Mouse (Mus musculus) limb, embryonic 11.5 days (tissue): ENCODE measurements at regions not wholly inside any gene's neighbourhood (a gene's known extent, or its start where the extent isn't known, plus 50 kb on each side); places are given as distances from the start of the nearest gene placed in this dataset.

Experiments
- ATAC-seq: fragments of 200-750 bp; cut with Nextera tagmentation; 2 replicates; pipeline ENCODE4 v1.8.0; 2017; ENCODE audit warnings: low read depth; ENCODE audit not compliant: insufficient number of reproducible peaks, low FRiP score, low TSS enrichment
- DNase-seq: peaks from one replicate; pipeline ENCODE4 v3.0.0-alpha.2; 2015; ENCODE audit warnings: low spot score
- H3K27ac ChIP-seq: fragments of 300-500 bp; sonication (generic); replicated peaks from 2 replicates; pipeline ENCODE4 v1.5.1; 2014; ENCODE audit warnings: low read depth, mild to moderate bottlenecking, low read length
- H3K27me3 ChIP-seq: fragments of 300-500 bp; sonication (generic); 2 replicates; pipeline ENCODE4 v1.6.1; 2014; ENCODE audit warnings: mild to moderate bottlenecking, low read length, mixed read lengths; ENCODE audit not compliant: control insufficient read depth, insufficient read depth
- H3K36me3 ChIP-seq: fragments of 300-500 bp; sonication (generic); 2 replicates; pipeline ENCODE4 v1.6.1; 2014; ENCODE audit warnings: mild to moderate bottlenecking, low read length, moderate library complexity, mixed read lengths; ENCODE audit not compliant: control insufficient read depth, insufficient read depth
- H3K4me1 ChIP-seq: fragments of 300-500 bp; sonication (generic); 2 replicates; pipeline ENCODE4 v1.6.1; 2014; ENCODE audit warnings: low read length, mixed read lengths; ENCODE audit not compliant: control insufficient read depth, insufficient read depth
- H3K4me2 ChIP-seq: fragments of 300-500 bp; sonication (generic); 2 replicates; pipeline ENCODE4 v1.6.1; 2014; ENCODE audit warnings: low read depth, mild to moderate bottlenecking, moderate library complexity; ENCODE audit not compliant: severe bottlenecking
- H3K4me3 ChIP-seq: fragments of 300-500 bp; sonication (generic); 2 replicates; pipeline ENCODE4 v1.5.1; 2014; ENCODE audit warnings: low read depth, low read length
- H3K9ac ChIP-seq: fragments of 300-500 bp; sonication (generic); 2 replicates; pipeline ENCODE4 v1.6.1; 2014; ENCODE audit warnings: mild to moderate bottlenecking, low read length
- H3K9me3 ChIP-seq: fragments of 300-500 bp; sonication (generic); 2 replicates; pipeline ENCODE4 v1.6.1; 2016; ENCODE audit warnings: low read length; ENCODE audit not compliant: control insufficient read depth
- WGBS: fragments of 180-500 bp; shearing (Covaris S2); extraction: QIAGEN DNeasy Blood & Tissue Kit; methylation state at CpG from one replicate; pipeline ENCODE4 v1.1.7; 2014; 5-methylcytosine and 5-hydroxymethylcytosine counted together

DNA sequence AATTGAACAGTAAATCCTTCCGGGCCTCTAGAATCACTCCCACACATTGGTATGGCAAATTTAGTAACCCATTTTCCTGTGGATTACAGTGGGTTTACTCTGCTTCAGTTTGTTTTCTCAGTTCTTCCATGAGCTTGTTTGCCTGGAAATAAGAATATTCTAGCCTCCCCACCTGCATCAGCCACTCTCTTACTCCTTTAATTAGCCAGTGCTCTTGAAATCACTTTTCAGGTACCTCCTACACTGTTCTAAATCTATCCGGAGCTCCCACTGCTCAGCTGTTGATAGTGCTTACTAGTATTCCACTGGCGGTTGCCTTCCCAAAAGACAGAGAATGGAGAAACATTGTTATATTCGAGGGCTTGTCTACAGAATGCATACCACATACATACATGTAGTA, 167.1 kb downstream of the Htr7 start:
- no peak overlapping the region for H3K9ac ChIP-seq
- 90% methylated on average over 4 of the region's 4 CpGs for WGBS
- no peaks in the 10 kb centered on the region for H3K4me1 ChIP-seq
- no peak overlapping the region for H3K4me3 ChIP-seq
- H3K27me3 ChIP-seq = no peaks in the 10 kb centered on the region
- H3K36me3 ChIP-seq = no peaks in the 10 kb centered on the region
- no peaks in the 10 kb centered on the region for H3K9me3 ChIP-seq
- no peak for ATAC-seq
- H3K4me2 ChIP-seq = no peak overlapping the region
- H3K27ac ChIP-seq = no peak overlapping the region
- no peak for DNase-seq

DNA sequence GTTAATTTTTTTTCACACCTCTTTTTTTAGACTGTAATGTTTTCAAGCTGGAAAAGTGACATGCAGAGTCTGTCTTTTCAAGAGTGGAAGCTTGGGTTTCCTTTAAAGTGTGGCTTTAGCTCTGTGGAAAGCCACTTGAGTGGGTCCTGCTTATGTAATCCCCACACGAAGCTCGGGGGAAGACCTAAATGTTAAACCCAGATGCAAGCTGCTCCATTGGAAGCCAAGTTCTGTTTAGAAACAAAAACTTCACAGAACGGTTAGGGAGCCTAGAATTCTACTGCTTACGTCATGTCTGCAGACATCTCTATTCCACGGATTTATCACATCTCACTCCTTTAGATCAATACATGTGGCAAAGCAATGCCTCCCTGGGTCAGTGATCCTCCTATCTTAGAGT, 171.0 kb downstream of the Htr7 start:
- Histone ChIP-seq H3K4me3 (no peak overlapping the region), H3K27ac (no peak overlapping the region), H3K4me2 (no peak overlapping the region), H3K4me1 (no peaks in the 10 kb centered on the region), H3K36me3 (no peaks in the 10 kb centered on the region), H3K9me3 (no peaks in the 10 kb centered on the region), H3K9ac (no peak overlapping the region), H3K27me3 (no peaks in the 10 kb centered on the region)
- ATAC-seq (no peak), DNase-seq (no peak)
- WGBS = 81% methylated on average over 5 of the region's 5 CpGs

DNA sequence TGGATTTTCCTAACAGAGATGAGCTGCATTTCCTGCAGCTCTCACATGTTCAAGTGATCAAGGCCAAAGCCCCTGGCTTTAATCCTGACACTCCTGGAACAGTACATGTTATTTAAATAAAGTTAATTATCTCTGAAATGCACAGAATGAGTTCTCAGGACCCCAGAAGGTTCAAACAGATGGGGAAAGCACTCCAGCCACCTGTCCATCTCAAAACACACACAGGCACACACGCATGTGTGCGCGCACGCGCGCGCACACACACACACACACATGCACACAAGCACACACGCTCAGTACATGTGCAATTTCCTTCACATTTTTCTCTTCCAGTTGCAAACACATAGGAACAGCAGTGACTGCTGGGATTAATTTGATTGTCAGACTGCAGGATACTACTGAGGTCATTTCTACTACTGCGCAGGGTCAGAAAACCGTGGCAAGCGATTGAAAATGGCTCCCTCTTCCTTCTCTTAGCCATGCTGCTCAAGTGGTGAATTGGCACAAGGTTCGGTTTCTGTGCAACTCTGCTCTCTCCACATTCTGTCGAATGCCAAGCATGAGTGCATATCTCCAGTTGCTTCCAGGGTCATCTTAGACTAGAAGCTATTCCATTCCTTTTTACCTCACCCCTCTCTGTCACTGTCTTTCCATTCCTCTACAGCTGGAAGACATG, 175.4 kb downstream of the Htr7 start:
- no peak overlapping the region for H3K4me2 ChIP-seq
- ATAC-seq = no peak
- no peak overlapping the region for H3K9ac ChIP-seq

DNA sequence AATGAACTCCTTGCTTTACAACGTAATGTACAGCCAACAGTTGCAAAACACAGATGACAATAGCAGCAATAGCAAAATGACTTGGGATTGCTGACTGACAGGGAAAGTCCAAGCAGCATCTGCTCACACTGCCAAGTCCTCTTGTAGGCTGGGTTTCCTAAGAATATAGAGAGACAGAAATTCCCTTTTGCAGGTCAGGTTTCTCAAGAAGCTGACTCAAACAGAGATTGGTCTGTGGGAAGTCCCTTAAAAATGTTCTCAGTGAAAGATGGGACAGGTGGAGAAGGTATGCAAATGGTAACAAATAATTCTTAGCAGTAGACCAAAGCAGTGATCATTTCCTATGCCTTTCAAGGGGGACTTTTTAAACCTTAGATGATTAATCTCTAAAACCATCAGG, 181.8 kb downstream of the Htr7 start:
- H3K4me1 ChIP-seq = no peaks in the 10 kb centered on the region
- no peak for ATAC-seq
- no peaks in the 10 kb centered on the region for H3K27me3 ChIP-seq
- H3K36me3 ChIP-seq = no peaks in the 10 kb centered on the region
- no peak overlapping the region for H3K4me3 ChIP-seq
- H3K9ac ChIP-seq = no peak overlapping the region
- no peak for DNase-seq
- H3K27ac ChIP-seq = no peak overlapping the region
- no peak overlapping the region for H3K4me2 ChIP-seq
- 70% methylated on average over 1 of the region's 1 CpGs for WGBS
- no peaks in the 10 kb centered on the region for H3K9me3 ChIP-seq

More for the DNA sequence above, 175.4 kb downstream of the Htr7 start:
- no peak overlapping the region for H3K27ac ChIP-seq
- H3K9me3 ChIP-seq = no peaks in the 10 kb centered on the region
- no peak overlapping the region for H3K4me3 ChIP-seq
- no peaks in the 10 kb centered on the region for H3K36me3 ChIP-seq
- no peaks in the 10 kb centered on the region for H3K27me3 ChIP-seq
- H3K4me1 ChIP-seq = no peaks in the 10 kb centered on the region
- 92% methylated on average over 13 of the region's 13 CpGs for WGBS
- DNase-seq = no peak

DNA sequence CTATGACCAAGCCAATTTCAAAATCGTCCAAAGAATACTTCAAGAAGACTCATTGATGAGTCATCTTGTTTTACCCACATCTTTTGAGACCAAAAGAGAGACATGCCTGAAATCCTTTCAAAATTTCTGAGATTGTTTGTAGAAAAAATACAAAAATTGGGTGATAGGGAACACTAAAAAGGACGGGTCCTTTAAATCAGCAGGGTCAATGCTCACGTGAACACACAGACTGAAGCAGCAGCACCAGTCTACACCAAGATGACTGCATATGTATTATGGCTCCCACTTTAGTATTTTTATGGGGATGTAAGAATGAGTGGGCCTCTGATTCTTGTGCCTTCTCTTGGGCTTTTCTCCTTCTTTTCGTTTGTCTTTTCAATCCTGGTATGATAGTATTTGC, 186.6 kb downstream of the Htr7 start:
- no peak for ATAC-seq
- Histone ChIP-seq H3K27me3 (no peaks in the 10 kb centered on the region), H3K27ac (no peak overlapping the region), H3K36me3 (no peaks in the 10 kb centered on the region), H3K4me2 (no peak overlapping the region), H3K4me3 (no peak overlapping the region), H3K4me1 (no peaks in the 10 kb centered on the region), H3K9me3 (no peaks in the 10 kb centered on the region), H3K9ac (no peak overlapping the region)
- WGBS = 76% methylated on average over 4 of the region's 4 CpGs
- DNase-seq = no peak

DNA sequence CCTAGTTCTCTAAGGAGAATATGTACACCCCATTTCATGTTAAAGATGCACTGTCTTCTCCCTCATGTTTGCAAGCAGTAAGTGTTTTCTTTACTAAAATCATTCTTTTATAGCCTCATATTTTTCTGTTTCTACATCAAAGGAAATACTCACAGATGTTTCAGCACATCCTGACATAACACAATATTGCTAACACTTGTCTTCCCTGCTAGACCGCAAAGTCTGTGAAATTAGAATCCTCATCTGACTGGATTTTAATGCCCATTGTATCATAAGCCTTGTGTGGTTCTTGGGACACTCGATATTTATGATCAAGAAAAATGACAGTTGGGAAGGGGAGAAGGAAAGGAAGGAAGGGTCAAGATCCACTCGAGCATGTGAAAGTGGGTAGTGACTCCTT, 188.8 kb downstream of the Htr7 start:
- Histone ChIP-seq H3K27me3 (no peaks in the 10 kb centered on the region), H3K4me3 (no peak overlapping the region), H3K4me2 (no peak overlapping the region), H3K36me3 (no peaks in the 10 kb centered on the region), H3K27ac (no peak overlapping the region), H3K9me3 (no peaks in the 10 kb centered on the region), H3K9ac (no peak overlapping the region), H3K4me1 (no peaks in the 10 kb centered on the region)
- 85% methylated on average over 3 of the region's 3 CpGs for WGBS
- no peak for DNase-seq
- ATAC-seq = no peak

DNA sequence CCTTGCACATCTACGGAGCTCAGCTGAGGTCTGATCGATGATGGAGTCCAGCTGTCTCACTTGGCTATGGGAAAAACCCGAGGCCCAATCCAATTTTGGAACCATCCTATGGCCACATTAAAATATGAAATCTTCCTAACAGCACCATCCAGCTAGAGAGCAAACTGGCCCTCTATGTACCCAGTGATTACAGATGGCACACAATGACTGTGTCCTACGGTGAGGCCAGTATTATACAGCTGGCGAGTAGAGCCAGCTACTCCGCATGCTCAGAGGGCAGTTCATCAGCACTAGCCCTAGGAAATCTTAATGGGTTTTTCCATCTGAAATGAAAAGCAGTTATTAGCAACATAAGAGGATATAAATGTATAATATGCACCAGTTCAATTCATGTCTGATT, 194.3 kb downstream of the Htr7 start:
- no peaks in the 10 kb centered on the region for H3K9me3 ChIP-seq
- H3K36me3 ChIP-seq = no peaks in the 10 kb centered on the region
- ATAC-seq (no peak), DNase-seq (no peak)
- no peak overlapping the region for H3K27ac ChIP-seq
- no peak overlapping the region for H3K4me2 ChIP-seq
- no peaks in the 10 kb centered on the region for H3K27me3 ChIP-seq
- WGBS = 89% methylated on average over 6 of the region's 6 CpGs
- no peak overlapping the region for H3K9ac ChIP-seq
- H3K4me3 ChIP-seq = no peak overlapping the region
- H3K4me1 ChIP-seq = no peaks in the 10 kb centered on the region

DNA sequence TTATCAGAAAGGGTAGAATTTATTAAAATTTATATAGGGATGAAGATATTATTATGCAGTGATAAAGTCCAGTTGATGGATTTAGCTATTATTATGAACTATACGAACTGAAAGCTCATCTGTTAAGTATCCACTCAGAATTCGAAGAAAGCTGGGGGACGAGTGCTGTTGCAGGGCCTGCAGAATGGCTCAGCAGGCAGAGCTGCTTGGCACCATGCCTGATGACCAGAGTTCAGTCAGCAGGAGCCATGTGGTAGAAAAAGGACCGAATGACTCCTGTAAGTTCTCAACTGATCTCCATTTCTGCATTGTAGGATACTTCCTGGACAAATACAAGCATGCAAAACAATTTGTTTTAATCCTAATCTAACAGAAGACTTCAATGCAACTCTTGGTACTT, 195.9 kb downstream of the Htr7 start:
- no peak for ATAC-seq
- H3K9ac ChIP-seq = no peak overlapping the region
- no peak overlapping the region for H3K4me3 ChIP-seq
- no peak overlapping the region for H3K4me2 ChIP-seq
- 80% methylated on average over 4 of the region's 4 CpGs for WGBS
- no peaks in the 10 kb centered on the region for H3K4me1 ChIP-seq
- no peak for DNase-seq
- no peaks in the 10 kb centered on the region for H3K36me3 ChIP-seq
- no peaks in the 10 kb centered on the region for H3K9me3 ChIP-seq
- H3K27me3 ChIP-seq = no peaks in the 10 kb centered on the region
- H3K27ac ChIP-seq = no peak overlapping the region

DNA sequence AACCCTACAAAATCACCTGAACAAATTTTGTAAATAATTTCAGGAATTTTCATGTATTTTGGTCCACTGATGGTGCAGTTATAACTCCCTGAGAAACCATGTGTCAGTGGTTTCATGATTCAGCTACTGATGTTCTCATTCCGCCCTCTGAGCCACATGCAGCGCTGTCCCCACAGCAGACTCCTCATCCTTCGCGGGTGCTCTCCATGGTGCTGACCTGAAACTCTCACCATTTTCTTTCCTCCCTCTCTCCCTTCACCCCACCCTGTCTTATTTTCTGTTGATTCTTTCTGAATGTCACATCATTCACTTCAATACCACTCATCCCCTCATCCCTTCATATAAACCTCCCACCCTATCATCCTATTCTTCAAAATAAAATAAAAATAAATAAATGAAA, 224.3 kb downstream of the Htr7 start:
- no peaks in the 10 kb centered on the region for H3K36me3 ChIP-seq
- H3K27ac ChIP-seq = no peak overlapping the region
- no peaks in the 10 kb centered on the region for H3K27me3 ChIP-seq
- no peak overlapping the region for H3K9ac ChIP-seq
- no peak overlapping the region for H3K4me2 ChIP-seq
- ATAC-seq = 0 out of 2 replicates have a peak, but pooled peaks have one; percentile 26
- no peaks in the 10 kb centered on the region for H3K4me1 ChIP-seq
- no peaks in the 10 kb centered on the region for H3K9me3 ChIP-seq
- no peak overlapping the region for H3K4me3 ChIP-seq
- DNase-seq = peak; percentile 75
- WGBS = 12% methylated on average over 4 of the region's 4 CpGs
